1 mouse cellular context compared by ENCODE assay signal in the genomic region with DNA sequence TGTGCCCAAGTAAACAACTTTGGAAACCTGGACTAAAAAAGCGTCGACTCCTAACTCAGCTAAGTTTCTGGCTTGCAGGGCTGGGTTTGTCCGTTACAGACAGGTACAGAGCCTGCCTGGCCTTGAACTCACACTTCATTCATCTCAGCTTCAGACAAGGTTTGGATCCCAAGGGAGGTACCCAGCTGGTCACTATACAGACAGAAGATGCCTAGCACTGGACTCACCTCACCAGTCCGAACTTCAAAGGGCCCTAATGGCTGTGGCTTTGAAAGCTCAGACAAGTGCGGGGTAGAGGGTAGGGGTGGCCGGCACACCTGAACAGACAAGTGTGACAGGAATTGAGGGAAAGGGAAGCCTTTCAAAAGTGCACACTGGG.
TF ChIP-seq lines count a peak whose summit lies in the region.

No protein-coding gene starts in this region.

TF ChIP-seq in MEL, 35 proteins besides CTCF, POLR2A, EP300 and RAD21:
- no peak for TF ChIP-seq JUND (IDR thresholded peaks at IDR 0.05; ENCODE audit: low read depth, low read length)
- no peak for TF ChIP-seq POLR2AphosphoS5 (IDR thresholded peaks at IDR 0.05; ENCODE audit: borderline replicate concordance, low read depth, low read length)
- no peak for TF ChIP-seq ZC3H11A (IDR thresholded peaks at IDR 0.05; ENCODE audit: low read depth, low read length)
TF ChIP-seq in MEL: peak in this region for 0.
